Comparison of ENCODE assay signal across 12 mouse cellular contexts in genomic region chr11:6790690-6791089, GRCm38 (mm10). TPM values are rescaled to one million over a fixed set of nuclear protein-coding genes. Genes with fewer than 3 reads are reported as not detected.
DNase-seq lines count a peak whose midpoint lies in the region; ATAC-seq and TF ChIP-seq lines count a peak whose summit lies in the region.
"Had no signal": no experiment of that assay in that cellular context is flagged by ENCODE, and none has a peak within 500 bp of the region (broad histone marks: within the 10 kb centered on the region; RNA-seq: fewer than 3 reads in every experiment).

No protein-coding gene starts in this region.

- H3K4me3 ChIP-seq in gastrocnemius, adult 2 months: no peak overlapping the region
- H3K4me3 ChIP-seq in lung, embryonic 14.5 days (ENCODE audit: low read depth, low read length): no peak overlapping the region
- no peak overlapping the region for H3K4me3 ChIP-seq in MEL (ENCODE audit: control insufficient read depth in 1 of 2, insufficient read depth in 1 of 2, low read depth in 2 of 2, low read length in 2 of 2)
- no peak overlapping the region for H3K4me3 ChIP-seq in small intestine, adult 2 months (ENCODE audit: low read depth, low read length)
- H3K4me3 ChIP-seq: liver, embryonic 15.5 days had no signal

- ATAC-seq in lung, embryonic 14.5 days (ENCODE audit: insufficient read depth): no peak

- no peaks in the 10 kb centered on the region for H3K79me2 ChIP-seq in MEL (ENCODE audit: control insufficient read depth, insufficient read depth, low read length, poor library complexity)

- no peaks in the 10 kb centered on the region for H3K9me3 ChIP-seq in lung, embryonic 14.5 days (ENCODE audit: low read depth, low read length)
- H3K9me3 ChIP-seq in MEL (replicated peaks; ENCODE audit: insufficient read depth, low read length): no peaks in the 10 kb centered on the region
- H3K9me3 ChIP-seq: liver, embryonic 15.5 days had no signal

- H3K27ac ChIP-seq in gastrocnemius, adult 2 months: no peak overlapping the region
- H3K27ac ChIP-seq in lung, embryonic 14.5 days (ENCODE audit: low read depth): no peak overlapping the region
- no peak overlapping the region for H3K27ac ChIP-seq in MEL (ENCODE audit: control insufficient read depth, low read depth, low read length)
- no peak overlapping the region for H3K27ac ChIP-seq in small intestine, adult 2 months (ENCODE audit: insufficient read depth, low read depth, low read length)
- H3K27ac ChIP-seq: liver, embryonic 15.5 days had no signal

- TF ChIP-seq CTCF in gastrocnemius, adult 2 months (IDR thresholded peaks at IDR 0.05): peak; percentile 43
- peak; percentile 35; the same call in 1 of the 2 replicates for TF ChIP-seq CTCF in lung, embryonic 14.5 days (IDR thresholded peaks at IDR 0.05; ENCODE audit: low read depth)
- peak; percentile 28 to 63 (median 54) for TF ChIP-seq CTCF in MEL (IDR thresholded peaks at IDR 0.05 in 2 of 3, conservative IDR thresholded peaks at IDR 0.05 in 1 of 3; ENCODE audit: control insufficient read depth in 1 of 3, insufficient read depth in 1 of 3, low read depth in 2 of 3, low read length in 3 of 3, poor library complexity in 1 of 3, severe bottlenecking in 1 of 3)
- peak; percentile 37; the same call in 1 of the 2 replicates for TF ChIP-seq CTCF in small intestine, adult 2 months (IDR thresholded peaks at IDR 0.05; ENCODE audit: extremely low read depth, insufficient read length, insufficient replicate concordance, low read depth, low read length)

- no peak overlapping the region for H3K4me2 ChIP-seq in lung, embryonic 14.5 days
- H3K4me2 ChIP-seq: liver, embryonic 15.5 days had no signal

- H3K27me3 ChIP-seq in lung, embryonic 14.5 days (ENCODE audit: insufficient read depth, low read length): no peaks in the 10 kb centered on the region
- no peaks in the 10 kb centered on the region for H3K27me3 ChIP-seq in MEL (ENCODE audit: control insufficient read depth in 1 of 2, insufficient read depth in 2 of 2, low read length in 2 of 2)
- H3K27me3 ChIP-seq in small intestine, adult 2 months (ENCODE audit: control insufficient read depth, insufficient read depth, low read length): no peaks in the 10 kb centered on the region
- H3K27me3 ChIP-seq: liver, embryonic 15.5 days had no signal

- no peaks in the 10 kb centered on the region for H3K36me3 ChIP-seq in lung, embryonic 14.5 days (ENCODE audit: insufficient read depth)
- no peaks in the 10 kb centered on the region for H3K36me3 ChIP-seq in MEL (ENCODE audit: control insufficient read depth in 1 of 2, insufficient read depth in 2 of 2, low read length in 2 of 2)
- no peaks in the 10 kb centered on the region for H3K36me3 ChIP-seq in small intestine, adult 2 months (ENCODE audit: control insufficient read depth, insufficient read depth, low read length)
- H3K36me3 ChIP-seq: liver, embryonic 15.5 days had no signal

- TF ChIP-seq RAD21 in MEL (IDR thresholded peaks at IDR 0.05; ENCODE audit: low read depth, low read length): peak; percentile 32

- 91% methylated on average over 3 of the region's 3 CpGs for WGBS in lung, embryonic 14.5 days
- 89% methylated on average over 3 of the region's 3 CpGs for WGBS in small intestine, adult 2 months

- no peak for TF ChIP-seq EP300 in MEL (IDR thresholded peaks at IDR 0.05; ENCODE audit: low read depth in 1 of 2, low read length in 2 of 2)

- TF ChIP-seq POLR2A in MEL (IDR thresholded peaks at IDR 0.05; ENCODE audit: control insufficient read depth in 1 of 2, insufficient read depth in 1 of 2, low read depth in 1 of 2, low read length in 2 of 2, poor library complexity in 1 of 2): no peak
- no peak for TF ChIP-seq POLR2A in small intestine, adult 2 months (IDR thresholded peaks at IDR 0.05; ENCODE audit: low read depth, low read length)

- intact Hi-C loops in gastrocnemius, adult 2 months (cut with DNase I): no loop called here

- H3K4me1 ChIP-seq in lung, embryonic 14.5 days (ENCODE audit: insufficient read depth): no peaks in the 10 kb centered on the region
- H3K4me1 ChIP-seq in MEL (ENCODE audit: control insufficient read depth in 1 of 2, insufficient read depth in 2 of 2, low read length in 2 of 2): no peaks in the 10 kb centered on the region
- H3K4me1 ChIP-seq in small intestine, adult 2 months (ENCODE audit: control insufficient read depth, insufficient read depth, insufficient read length, low read length): no peaks in the 10 kb centered on the region
- H3K4me1 ChIP-seq: liver, embryonic 15.5 days had no signal

- no peak overlapping the region for H3K9ac ChIP-seq in lung, embryonic 14.5 days
- no peak overlapping the region for H3K9ac ChIP-seq in MEL (ENCODE audit: control insufficient read depth, low read depth, low read length, poor library complexity, severe bottlenecking)
- H3K9ac ChIP-seq: liver, embryonic 15.5 days had no signal

- peak; percentile 16 for DNase-seq in gastrocnemius, adult 2 months
- DNase-seq in gastrocnemius, postnatal 10 days: no peak
- peak; percentile 9 for DNase-seq in lung, embryonic 14.5 days
- DNase-seq in lung, postnatal 25 days (ENCODE audit: low spot score): no peak
- DNase-seq in MEL (ENCODE audit: low read depth, low spot score): peak; percentile 30
- no peak for DNase-seq in spleen, adult 12 weeks (ENCODE audit: low spot score)
- no peak for DNase-seq in embryo, embryonic 10.5 days (ENCODE audit: low spot score)

TF ChIP-seq in MEL, 35 proteins besides CTCF, POLR2A, EP300 and RAD21:
- TF ChIP-seq SMC3 (IDR thresholded peaks at IDR 0.05; ENCODE audit: low read depth, low read length) (peak; percentile 46), ZMIZ1 (IDR thresholded peaks at IDR 0.05; ENCODE audit: low read depth, low read length) (no peak), ZC3H11A (IDR thresholded peaks at IDR 0.05; ENCODE audit: low read depth, low read length) (peak; percentile 17; the same call in 1 of the 2 replicates)

RNA-seq across cellular contexts. Expression of gene Gm11983, which starts 46.8 kb away (rescaled TPM):
- not detected for total RNA-seq in gastrocnemius, adult 2 months (2021)
- total RNA-seq in gastrocnemius, postnatal 10 days (2021): not detected
- not detected in 2 replicates for polyA plus RNA-seq in lung, embryonic 14.5 days (2014; fragmentation: Nextera tagmentation; extraction: Ambion mirVana)
- not detected in 2 replicates for total RNA-seq in MEL (2012; rRNA removed)
- not detected for polyA plus RNA-seq in MEL (2012; ENCODE audit: insufficient read depth in 1 of 2, insufficient read length in 2 of 2, low read depth in 1 of 2, low replicate concordance in 2 of 2, missing spikeins in 1 of 2)
- polyA plus RNA-seq in small intestine, adult 2 months (2012; rRNA removed): not detected in 2 replicates
- total RNA-seq: common myeloid progenitor, adult 5-6 weeks; heart, postnatal 14 days had no signal
- polyA plus RNA-seq: liver, embryonic 15.5 days; neural tube, embryonic 11.5 days had no signal

Comparison
In these comparisons a context has a peak if more than half of its experiments do, and no peak if none do; other contexts are left out.
1. DNase-seq: peak in gastrocnemius, adult 2 months (single experiment), lung, embryonic 14.5 days (single experiment) and MEL (single experiment); none in gastrocnemius, postnatal 10 days (single experiment), lung, postnatal 25 days (single experiment), spleen, adult 12 weeks (single experiment) and embryo, embryonic 10.5 days (single experiment).
2. Peak in every context shown above with its lines, with median percentiles within 50 percentile points of each other: CTCF ChIP-seq.